Mouse (Mus musculus): ENCODE results near the gene Bud23.

Gene Bud23

GRCm38 (mm10) chr5:135016224-135016759 lies 48.5 kb downstream of the Bud23 start:
- no peak for DNase-seq

GRCm38 (mm10) chr5:135015497-135015896 lies 49.3 kb downstream of the Bud23 start:
- peak; percentile 92 for DNase-seq

GRCm38 (mm10) chr5:135012671-135013441 lies 51.9 kb downstream of the Bud23 start:
- peak; percentile 93 for DNase-seq

GRCm38 (mm10) chr5:135011809-135012613 lies 52.7 kb downstream of the Bud23 start:
- no peak for DNase-seq

DNA sequence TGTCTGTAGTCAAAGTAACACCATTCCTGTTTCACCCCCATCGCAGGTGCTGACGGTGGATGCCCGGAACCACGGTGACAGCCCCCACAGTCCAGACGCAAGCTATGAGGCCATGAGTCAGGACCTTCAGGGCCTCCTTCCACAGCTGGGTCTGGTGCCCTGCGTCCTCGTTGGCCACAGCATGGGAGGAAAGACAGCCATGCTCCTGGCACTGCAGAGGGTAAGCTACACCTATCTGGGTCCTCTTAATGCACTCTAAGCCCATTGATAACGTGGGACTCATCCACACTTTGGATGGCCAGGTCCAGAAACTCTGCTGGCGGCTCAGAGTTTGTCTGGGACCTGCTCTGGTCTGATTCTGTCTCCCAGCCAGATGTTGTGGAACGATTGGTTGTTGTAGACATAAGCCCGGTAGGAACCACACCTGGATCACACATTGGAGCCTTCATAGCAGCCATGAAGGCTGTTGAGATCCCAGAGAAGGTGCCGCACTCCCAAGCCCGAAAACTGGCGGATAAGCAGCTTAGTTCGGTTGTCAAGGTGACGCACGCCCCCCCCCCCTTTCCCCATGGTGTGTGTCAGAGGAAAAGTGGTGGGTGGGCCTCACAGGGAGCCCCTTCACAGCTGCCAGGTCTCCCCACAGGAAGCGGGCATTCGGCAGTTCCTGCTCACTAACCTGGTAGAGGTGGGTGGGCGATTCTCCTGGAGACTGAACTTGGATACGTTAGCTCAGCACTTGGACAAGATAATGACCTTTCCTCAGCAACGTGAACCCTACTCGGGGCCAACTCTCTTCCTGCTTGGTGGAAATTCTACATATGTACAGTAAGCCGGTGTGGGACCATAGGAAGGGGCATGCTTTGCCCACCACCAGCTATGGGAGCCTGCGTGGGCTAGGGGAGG lies 53.7 kb downstream of the Bud23 start:
- DNase-seq: no peak

- DNase-seq: no peak
These were observed 54.4 kb downstream of the Bud23 start for GRCm38 (mm10) chr5:135010320-135010709.

- peak; percentile 95 for DNase-seq
These were observed 55.0 kb downstream of the Bud23 start for GRCm38 (mm10) chr5:135009590-135010319.

DNA sequence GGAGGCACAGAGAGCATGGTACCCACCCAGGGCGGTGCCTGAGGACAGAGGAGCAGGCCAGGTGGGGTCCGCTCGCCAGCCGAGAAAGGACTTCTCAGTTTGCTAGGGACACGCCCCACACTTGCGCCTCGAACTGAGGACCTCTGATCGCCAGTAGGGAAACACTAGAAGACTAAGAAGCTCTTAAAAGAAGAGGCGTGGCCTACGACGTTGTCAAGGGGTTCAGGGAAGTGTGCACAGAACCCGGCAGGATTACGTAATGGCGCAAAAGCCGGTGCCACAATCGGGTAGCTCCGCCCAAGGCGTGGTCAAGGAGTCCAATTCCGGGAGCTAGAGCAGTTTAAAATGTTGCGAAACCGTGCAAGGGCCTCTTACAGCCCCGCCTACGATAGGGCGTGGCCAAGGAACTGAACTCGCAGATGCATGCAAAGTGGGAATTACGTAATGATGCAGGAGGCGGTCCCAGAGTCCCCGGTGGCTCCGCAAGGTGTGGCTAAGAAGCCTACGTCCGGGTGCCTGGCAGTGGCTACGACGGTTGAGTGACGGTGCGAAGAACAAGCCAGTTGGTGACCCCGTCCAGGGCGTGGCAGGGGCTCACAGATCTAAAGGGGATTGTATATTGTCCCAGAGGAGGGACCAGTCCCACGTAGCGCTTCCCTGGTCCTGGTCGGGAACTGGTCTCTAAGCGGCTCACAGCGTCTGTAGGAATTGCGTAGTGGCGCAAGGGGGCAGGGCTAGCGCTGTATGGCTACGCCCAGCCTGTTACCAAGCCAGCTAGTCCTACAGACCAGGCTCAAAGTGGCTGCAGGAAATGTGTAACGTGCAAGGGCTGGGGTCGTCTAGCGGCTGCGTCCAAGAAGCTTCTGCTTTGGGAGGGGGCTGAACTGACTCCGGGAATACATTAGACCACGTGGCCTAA lies 55.8 kb downstream of the Bud23 start, which contains the start of gene Abhd11:
Abhd11 (plus strand) TSS at position 482 of the 919 bp plus-strand sequence.
- peak; percentile 100 for DNase-seq

- peak; percentile 72 for DNase-seq
These were observed 56.8 kb downstream of the Bud23 start for GRCm38 (mm10) chr5:135007802-135008571.
